Mouse (Mus musculus) forebrain, embryonic 15.5 days (tissue): ENCODE measurements around the gene Mtrex. TPM values are rescaled to one million over a fixed set of nuclear protein-coding genes. Genes with fewer than 3 reads are reported as not detected.
A peak's percentile ranks its signal among the peaks of the same experiment; 100 is the strongest.

ENCODE experiments used
- ATAC-seq: fragments of 200-750 bp; cut with Nextera tagmentation; replicated peaks from 2 replicates; pipeline ENCODE4 v1.8.0; 2017; ENCODE audit warnings: mild to moderate bottlenecking, moderate TSS enrichment, moderate library complexity
- H3K27ac ChIP-seq: fragments of 300-500 bp; sonication (generic); replicated peaks from 2 replicates; pipeline ENCODE4 v1.5.1; 2015; ENCODE audit warnings: mild to moderate bottlenecking, inconsistent platforms
- H3K27me3 ChIP-seq: fragments of 300-500 bp; sonication (generic); 2 replicates; pipeline ENCODE4 v1.6.1; 2015; ENCODE audit warnings: inconsistent platforms
- H3K36me3 ChIP-seq: fragments of 300-500 bp; sonication (generic); 2 replicates; pipeline ENCODE4 v1.6.1; 2015; ENCODE audit warnings: mild to moderate bottlenecking, inconsistent platforms
- H3K4me1 ChIP-seq: fragments of 300-500 bp; sonication (generic); 2 replicates; pipeline ENCODE4 v1.6.1; 2015; ENCODE audit warnings: inconsistent platforms
- H3K4me2 ChIP-seq: fragments of 300-500 bp; sonication (generic); replicated peaks from 2 replicates; pipeline ENCODE4 v1.6.1; 2015; ENCODE audit warnings: mild to moderate bottlenecking, inconsistent platforms
- H3K4me3 ChIP-seq: fragments of 300-500 bp; sonication (generic); 2 replicates; pipeline ENCODE4 v1.5.1; 2015; ENCODE audit warnings: mild to moderate bottlenecking, inconsistent platforms
- H3K9ac ChIP-seq: fragments of 300-500 bp; sonication (generic); replicated peaks from 2 replicates; pipeline ENCODE4 v1.6.1; 2015; ENCODE audit warnings: mild to moderate bottlenecking, inconsistent platforms
- H3K9me3 ChIP-seq: fragments of 300-500 bp; sonication (generic); 2 replicates; pipeline ENCODE4 v1.6.1; 2016; ENCODE audit warnings: inconsistent platforms
- WGBS: fragments of 180-500 bp; shearing (Covaris S2); methylation state at CpG from one replicate; pipeline ENCODE4 v1.1.7; 2015; ENCODE audit warnings: mixed read lengths; 5-methylcytosine and 5-hydroxymethylcytosine counted together
- polyA plus RNA-seq: library from polyadenylated mRNA; unstranded; fragments of >200 nt; fragmentation: Nextera tagmentation; extraction: Ambion mirVana; gene quantifications from 2 replicates; pipeline ENCODE4 v1.2.1, GENCODE M21; 2015

Gene Mtrex
- polyA plus RNA-seq, 1 experiment from 2014 or later = 65.0 TPM

DNA sequence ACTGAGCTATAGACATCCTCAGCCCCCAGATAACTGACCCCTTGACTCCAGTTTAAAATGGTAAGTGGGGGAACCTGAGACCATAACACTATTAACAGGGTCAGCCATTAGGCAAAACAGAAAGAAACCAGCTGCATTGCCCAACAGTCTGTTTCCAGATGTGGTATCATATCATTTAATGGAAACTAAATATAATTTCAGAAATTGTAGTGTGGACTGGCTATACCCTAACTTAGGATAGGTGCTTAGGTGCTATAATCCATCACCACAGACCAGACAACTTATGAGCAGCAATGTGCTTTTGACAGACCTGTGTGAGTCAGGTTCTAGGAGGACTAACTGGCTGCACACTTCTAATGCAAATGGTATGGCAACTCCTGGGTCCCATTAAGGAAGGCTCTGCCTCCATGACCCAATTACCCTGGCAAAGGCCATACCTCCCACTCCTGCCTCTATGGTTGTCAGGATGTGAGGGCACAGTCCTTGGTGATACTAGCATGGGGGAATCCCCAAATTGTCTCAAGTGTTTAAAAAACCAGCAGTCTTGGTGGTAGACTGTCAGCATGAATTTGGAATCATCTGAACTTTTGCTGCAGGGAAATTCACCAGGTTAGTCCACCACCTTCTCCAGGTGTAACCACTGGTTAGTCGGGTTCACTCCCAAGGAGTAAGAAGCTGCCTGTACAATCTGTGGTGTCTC lies 64.1 kb downstream of the Mtrex start:
- Histone ChIP-seq H3K27ac (no peak overlapping the region), H3K9me3 (no peaks in the 10 kb centered on the region), H3K9ac (no peak overlapping the region), H3K4me3 (no peak overlapping the region), H3K4me1 (no peaks in the 10 kb centered on the region), H3K36me3 (peaks cover 44% of the 10 kb centered on the region), H3K27me3 (no peaks in the 10 kb centered on the region), H3K4me2 (no peak overlapping the region)
- ATAC-seq = no peak
- WGBS = 88% methylated on average over 1 of the region's 1 CpGs

GRCm38 (mm10) chr13:112862342-112862741 lies 64.9 kb downstream of the Mtrex start:
- no peak; the same call in 1 of the 2 replicates for ATAC-seq
- H3K4me2 ChIP-seq = no peak overlapping the region
- H3K9ac ChIP-seq = no peak overlapping the region
- H3K9me3 ChIP-seq = no peaks in the 10 kb centered on the region
- peaks cover 36% of the 10 kb centered on the region for H3K36me3 ChIP-seq
- no peaks in the 10 kb centered on the region for H3K27me3 ChIP-seq
- WGBS = 70% methylated on average over 3 of the region's 3 CpGs
- no peaks in the 10 kb centered on the region for H3K4me1 ChIP-seq
- no peak overlapping the region for H3K4me3 ChIP-seq
- no peak overlapping the region for H3K27ac ChIP-seq

DNA sequence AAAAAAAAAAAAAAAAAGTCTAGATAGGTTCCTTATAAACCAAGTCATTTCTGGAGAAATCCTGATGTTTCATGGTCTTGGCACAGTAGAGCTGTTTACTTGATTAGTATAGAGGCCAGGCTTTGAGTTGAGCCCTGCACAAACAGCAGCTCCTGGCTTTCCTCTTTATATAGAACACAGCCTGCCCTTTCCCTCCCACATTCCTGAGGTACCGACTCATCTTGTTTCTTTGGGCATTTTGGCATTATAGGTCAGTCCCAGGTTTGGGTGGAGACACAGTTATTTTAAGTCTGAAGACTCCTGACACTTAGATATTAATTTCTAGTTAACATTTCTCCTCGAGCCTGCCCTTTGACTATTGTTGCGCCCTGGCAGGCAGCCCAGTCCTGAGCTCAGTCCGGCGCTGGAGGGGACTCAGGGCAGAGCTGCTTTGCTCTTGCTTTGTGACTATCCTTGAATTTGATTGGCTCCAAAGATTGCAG lies 65.3 kb downstream of the Mtrex start:
- WGBS = 38% methylated on average over 5 of the region's 5 CpGs
- Histone ChIP-seq H3K27ac (no peak overlapping the region), H3K4me3 (no peak overlapping the region), H3K4me2 (no peak overlapping the region), H3K27me3 (no peaks in the 10 kb centered on the region), H3K4me1 (no peaks in the 10 kb centered on the region), H3K9ac (no peak overlapping the region), H3K9me3 (no peaks in the 10 kb centered on the region), H3K36me3 (peaks cover 37% of the 10 kb centered on the region)
- no peak for ATAC-seq

DNA sequence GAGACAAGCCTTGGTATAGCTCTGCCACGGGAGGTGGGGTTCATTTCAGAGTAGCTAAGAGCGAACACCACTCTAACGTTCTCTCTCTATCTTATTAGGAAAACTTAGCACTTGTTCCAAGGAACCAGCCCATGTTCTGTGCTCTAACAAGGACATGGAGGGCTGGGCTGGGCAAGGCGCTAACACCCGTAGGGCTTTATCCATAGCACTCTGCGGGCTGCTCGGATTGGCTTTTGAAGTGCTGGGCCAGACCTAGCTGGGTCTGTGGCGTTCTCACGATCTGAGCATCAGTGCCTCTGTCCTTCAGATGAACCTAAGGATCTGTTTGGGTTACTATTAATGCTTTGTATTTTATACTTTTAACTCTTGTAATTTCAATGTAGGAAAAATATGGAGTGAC lies 66.3 kb downstream of the Mtrex start:
- Histone ChIP-seq H3K27me3 (no peaks in the 10 kb centered on the region), H3K4me2 (no peak overlapping the region), H3K9me3 (no peaks in the 10 kb centered on the region), H3K4me1 (no peaks in the 10 kb centered on the region), H3K36me3 (peaks cover 28% of the 10 kb centered on the region; the same call in 1 of the 2 replicates), H3K27ac (no peak overlapping the region), H3K4me3 (no peak overlapping the region), H3K9ac (no peak overlapping the region)
- 95% methylated on average over 9 of the region's 9 CpGs for WGBS
- ATAC-seq = no peak

DNA sequence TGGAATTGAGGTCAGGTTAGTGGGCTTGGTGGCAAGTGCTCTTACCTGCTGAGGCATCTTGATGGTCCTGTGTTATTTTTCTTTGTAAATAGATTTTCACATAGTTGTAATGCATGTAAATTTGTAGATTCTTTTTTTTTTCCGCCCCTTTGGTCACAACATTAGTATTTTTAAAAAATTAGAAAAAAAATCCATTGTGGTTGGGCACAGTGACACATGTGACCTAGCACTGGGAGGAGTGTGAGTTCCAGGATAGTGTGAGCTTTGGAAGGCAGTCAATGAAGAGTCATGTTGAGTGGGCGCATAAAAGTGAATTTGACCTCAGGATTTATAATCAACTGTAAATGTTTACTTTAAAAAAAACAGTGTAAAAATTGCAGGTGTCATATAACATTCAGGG lies 66.8 kb downstream of the Mtrex start:
- WGBS = 91% methylated on average over 2 of the region's 2 CpGs
- Histone ChIP-seq H3K4me3 (no peak overlapping the region), H3K9me3 (no peaks in the 10 kb centered on the region), H3K4me1 (no peaks in the 10 kb centered on the region), H3K27ac (no peak overlapping the region), H3K9ac (no peak overlapping the region), H3K36me3 (peaks cover 23% of the 10 kb centered on the region; the same call in 1 of the 2 replicates), H3K4me2 (no peak overlapping the region), H3K27me3 (no peaks in the 10 kb centered on the region)
- no peak for ATAC-seq

DNA sequence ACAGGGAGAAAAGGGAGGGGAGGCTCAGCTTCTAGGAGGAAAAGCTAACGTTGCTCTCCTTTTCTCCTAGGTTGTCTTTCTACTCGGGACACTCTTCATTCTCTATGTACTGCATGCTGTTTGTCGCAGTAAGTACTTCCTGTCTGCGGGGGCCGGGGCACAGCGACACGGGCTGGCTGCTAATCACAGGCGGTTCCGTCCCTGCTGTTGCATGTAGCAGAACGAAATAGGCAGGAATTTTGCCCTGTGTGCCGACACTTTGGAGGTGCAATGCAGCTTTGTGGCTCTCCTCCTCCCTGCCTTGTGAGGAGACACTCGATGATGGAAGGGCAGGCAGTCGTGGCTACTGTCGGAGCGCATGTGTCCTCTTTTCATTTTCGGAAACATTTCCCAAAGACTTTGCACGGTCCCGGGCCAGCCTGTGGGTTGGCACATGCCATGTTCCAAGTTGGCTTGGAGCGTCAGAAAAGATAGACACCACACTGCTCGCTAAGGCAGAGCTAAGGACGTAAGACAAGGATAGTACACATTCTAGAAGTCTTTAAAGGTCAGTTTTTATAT lies 67.5 kb downstream of the Mtrex start:
- H3K27me3 ChIP-seq = no peaks in the 10 kb centered on the region
- no peaks in the 10 kb centered on the region for H3K4me1 ChIP-seq
- H3K9ac ChIP-seq = no peak overlapping the region
- WGBS = 93% methylated on average over 21 of the region's 21 CpGs
- no peaks in the 10 kb centered on the region for H3K9me3 ChIP-seq
- H3K36me3 ChIP-seq = 0 out of 2 replicates have a peak, but pooled peaks cover 19% of the 10 kb centered on the region
- H3K4me2 ChIP-seq = no peak overlapping the region
- no peak overlapping the region for H3K27ac ChIP-seq
- no peak for ATAC-seq
- no peak overlapping the region for H3K4me3 ChIP-seq

- no peak for ATAC-seq
- Histone ChIP-seq H3K4me1 (0 out of 2 replicates have a peak, but pooled peaks cover 3% of the 10 kb centered on the region), H3K4me2 (no peak overlapping the region), H3K9ac (no peak overlapping the region), H3K27me3 (no peaks in the 10 kb centered on the region), H3K36me3 (0 out of 2 replicates have a peak, but pooled peaks cover 15% of the 10 kb centered on the region), H3K4me3 (no peak overlapping the region), H3K27ac (no peak overlapping the region), H3K9me3 (no peaks in the 10 kb centered on the region)
- WGBS = 68% methylated on average over 7 of the region's 7 CpGs
These were observed 69.3 kb downstream of the Mtrex start for GRCm38 (mm10) chr13:112857921-112858320.

GRCm38 (mm10) chr13:112854402-112854801 lies 72.8 kb downstream of the Mtrex start:
- Histone ChIP-seq H3K27me3 (no peaks in the 10 kb centered on the region), H3K9me3 (no peaks in the 10 kb centered on the region), H3K4me3 (no peak overlapping the region), H3K4me1 (0 out of 2 replicates have a peak, but pooled peaks cover 3% of the 10 kb centered on the region), H3K4me2 (no peak overlapping the region), H3K9ac (no peak overlapping the region), H3K36me3 (0 out of 2 replicates have a peak, but pooled peaks cover 5% of the 10 kb centered on the region), H3K27ac (no peak overlapping the region)
- 44% methylated on average over 6 of the region's 6 CpGs for WGBS
- 0 out of 2 replicates have a peak, but pooled peaks have one; percentile 43 for ATAC-seq

DNA sequence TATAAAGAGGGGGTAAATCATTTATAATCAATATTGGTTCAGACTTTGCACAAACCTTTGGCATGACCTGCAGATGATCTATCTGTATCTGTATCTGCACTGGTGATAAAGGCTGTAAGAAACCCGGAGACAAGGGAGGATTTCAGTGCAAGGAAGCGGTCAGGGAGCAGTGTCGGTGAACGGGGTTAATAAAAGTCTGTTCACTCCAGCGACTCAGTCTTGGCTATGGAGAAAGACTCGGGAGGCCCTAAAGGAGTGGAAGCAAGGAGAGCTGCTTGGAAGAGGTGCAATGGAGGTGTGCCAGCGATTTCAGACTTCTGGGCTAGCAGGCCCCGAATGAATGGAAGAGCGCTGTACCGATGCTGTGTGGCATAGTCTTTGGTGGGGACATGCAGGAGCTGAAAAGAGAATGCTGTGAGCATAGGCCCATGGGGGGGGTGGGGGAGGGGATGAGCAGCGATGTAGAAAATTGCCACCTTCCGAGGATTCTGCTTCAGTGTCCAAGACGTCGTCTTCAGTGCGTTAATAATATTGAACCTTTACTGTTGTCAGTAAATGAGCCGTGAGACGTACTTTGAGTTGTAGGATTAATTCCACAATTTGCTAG lies 73.4 kb downstream of the Mtrex start:
- Histone ChIP-seq H3K27me3 (no peaks in the 10 kb centered on the region), H3K4me1 (0 out of 2 replicates have a peak, but pooled peaks cover 3% of the 10 kb centered on the region), H3K9ac (no peak overlapping the region), H3K9me3 (no peaks in the 10 kb centered on the region), H3K4me2 (no peak overlapping the region), H3K36me3 (0 out of 2 replicates have a peak, but pooled peaks cover 5% of the 10 kb centered on the region), H3K4me3 (no peak overlapping the region), H3K27ac (no peak overlapping the region)
- WGBS = 15% methylated on average over 17 of the region's 17 CpGs
- peak; percentile 57; the same call in 1 of the 2 replicates for ATAC-seq

DNA sequence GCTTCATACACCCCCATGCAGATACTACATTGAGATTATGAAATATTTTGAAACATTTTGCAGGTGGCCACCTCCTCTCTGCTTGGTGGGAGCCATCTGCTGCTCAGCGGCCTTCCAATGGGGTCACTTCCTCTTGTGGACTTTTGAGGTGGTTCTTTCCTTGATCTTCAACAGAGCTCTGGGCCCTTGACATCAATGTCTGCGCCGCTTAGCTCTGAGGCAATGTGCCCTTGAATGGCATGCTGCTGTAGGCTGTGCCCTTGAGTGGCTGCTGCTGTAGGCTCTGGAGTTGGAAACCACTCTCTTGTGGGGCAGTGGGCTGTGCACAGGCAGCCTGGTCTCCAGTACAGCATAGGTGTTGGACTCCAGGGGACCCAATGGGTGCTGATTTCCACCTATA lies 81.3 kb downstream of the Mtrex start:
- Histone ChIP-seq H3K9ac (no peak overlapping the region), H3K27ac (no peak overlapping the region), H3K4me3 (no peak overlapping the region), H3K4me1 (0 out of 2 replicates have a peak, but pooled peaks cover under 1% of the 10 kb centered on the region), H3K9me3 (no peaks in the 10 kb centered on the region), H3K27me3 (no peaks in the 10 kb centered on the region), H3K36me3 (peaks cover 4% of the 10 kb centered on the region), H3K4me2 (no peak overlapping the region)
- 98% methylated on average over 3 of the region's 3 CpGs for WGBS
- ATAC-seq = no peak

- Histone ChIP-seq H3K36me3 (peaks cover 4% of the 10 kb centered on the region), H3K9ac (no peak overlapping the region), H3K4me2 (no peak overlapping the region), H3K9me3 (no peaks in the 10 kb centered on the region), H3K27ac (peak overlapping the region; percentile 52), H3K4me1 (peaks cover 5% of the 10 kb centered on the region; the same call in 1 of the 2 replicates), H3K4me3 (no peak overlapping the region), H3K27me3 (no peaks in the 10 kb centered on the region)
- no peak; the same call in none of the 2 replicates for ATAC-seq
- WGBS = 77% methylated on average over 16 of the region's 16 CpGs
These were observed 86.7 kb downstream of the Mtrex start for GRCm38 (mm10) chr13:112840241-112841087.
